Mouse (Mus musculus) layer of hippocampus, postnatal 25 days (tissue): ENCODE measurements around the gene Palld. TPM values are rescaled to one million over a fixed set of nuclear protein-coding genes. Genes with fewer than 3 reads are reported as not detected.

ENCODE experiments used
- DNase-seq, 2 experiments: peaks; one replicate each; pipeline ENCODE4 v3.0.0; 2022; ENCODE audit warnings: mixed read lengths in 2 of 2, low spot score in 1 of 2; ENCODE audit errors: extremely low spot score in 1 of 2
- total RNA-seq, 2 experiments: library from RNA; stranded (reverse); gene quantifications; 2 replicates each; pipeline ENCODE4 v1.2.3; 2021

The Palld gene
- total RNA-seq, 2 experiments from 2014 or later, result 5.6 to 5.8 TPM

GRCm38 (mm10) chr8:61732184-61732583 is 170.3 kb downstream of the Palld start:
- no peak for DNase-seq

GRCm38 (mm10) chr8:61731306-61732088 is 171.0 kb downstream of the Palld start:
- DNase-seq, result no peak

- no peak for DNase-seq
Observed at GRCm38 (mm10) chr8:61730669-61731068, 171.8 kb downstream of the Palld start.

- no peak for DNase-seq
Observed at GRCm38 (mm10) chr8:61725306-61726017, 177.0 kb downstream of the Palld start.

GRCm38 (mm10) chr8:61722226-61722625 is 180.3 kb downstream of the Palld start:
- no peak for DNase-seq

GRCm38 (mm10) chr8:61715351-61716125 is 187.0 kb downstream of the Palld start:
- no peak for DNase-seq

- DNase-seq, result no peak
Observed at GRCm38 (mm10) chr8:61714293-61714831, 188.1 kb downstream of the Palld start.

GRCm38 (mm10) chr8:61713195-61713990 is 189.1 kb downstream of the Palld start:
- DNase-seq, result no peak

GRCm38 (mm10) chr8:61712426-61712825 is 190.1 kb downstream of the Palld start:
- DNase-seq, result no peak

GRCm38 (mm10) chr8:61708586-61709305 is 193.7 kb downstream of the Palld start:
- DNase-seq, result no peak

- DNase-seq, result no peak
Observed at GRCm38 (mm10) chr8:61705491-61705890, 197.0 kb downstream of the Palld start.

- no peak for DNase-seq
Observed at GRCm38 (mm10) chr8:61702122-61702521, 200.4 kb downstream of the Palld start.

- no peak for DNase-seq
Observed at GRCm38 (mm10) chr8:61700932-61701681, 201.4 kb downstream of the Palld start.

GRCm38 (mm10) chr8:61700298-61700697 is 202.2 kb downstream of the Palld start:
- DNase-seq, result no peak

- no peak for DNase-seq
Observed at GRCm38 (mm10) chr8:61698959-61699358, 203.5 kb downstream of the Palld start.

GRCm38 (mm10) chr8:61697728-61698385 is 204.6 kb downstream of the Palld start:
- DNase-seq, result no peak

GRCm38 (mm10) chr8:61696846-61697455 is 205.5 kb downstream of the Palld start:
- DNase-seq, result no peak

GRCm38 (mm10) chr8:61695416-61695815 is 207.1 kb downstream of the Palld start:
- DNase-seq, result no peak
